21 mouse cellular contexts compared by ENCODE assay signal in genomic region chr5:144372885-144373284, GRCm38 (mm10). TPM values are rescaled to one million over a fixed set of nuclear protein-coding genes. Genes with fewer than 3 reads are reported as not detected.
DNase-seq lines count a peak whose midpoint lies in the region; ATAC-seq and TF ChIP-seq lines count a peak whose summit lies in the region.
"Had no signal": no experiment of that assay in that cellular context is flagged by ENCODE, and none has a peak within 500 bp of the region (broad histone marks: within the 10 kb centered on the region; RNA-seq: fewer than 3 reads in every experiment).

No protein-coding gene starts in this region.

- ATAC-seq in liver, embryonic 15.5 days (ENCODE audit: insufficient read depth) = no peak
- no peak for ATAC-seq in liver, embryonic 12.5 days
- ATAC-seq: forebrain, postnatal 0 days; midbrain, embryonic 13.5 days; Patski had no signal

- H3K9ac ChIP-seq in liver, embryonic 15.5 days = no peak overlapping the region
- no peak overlapping the region for H3K9ac ChIP-seq in liver, embryonic 12.5 days
- H3K9ac ChIP-seq: embryonic facial prominence, embryonic 12.5 days; forebrain, postnatal 0 days; heart, embryonic 13.5 days; hindbrain, embryonic 15.5 days; lung, embryonic 14.5 days; midbrain, embryonic 13.5 days had no signal

- H3K36me3 ChIP-seq in heart, embryonic 10.5 days = no peaks in the 10 kb centered on the region
- H3K36me3 ChIP-seq in liver, embryonic 15.5 days (replicated peaks) = no peaks in the 10 kb centered on the region
- no peaks in the 10 kb centered on the region for H3K36me3 ChIP-seq in liver, embryonic 12.5 days
- H3K36me3 ChIP-seq: embryonic facial prominence, embryonic 12.5 days; heart, embryonic 13.5 days; hindbrain, embryonic 15.5 days; midbrain, embryonic 13.5 days had no signal

- DNase-seq in heart, adult 9 months (ENCODE audit: low spot score in 2 of 2) = peak; percentile 30 to 35
- no peak for DNase-seq in heart, embryonic 10.5 days (ENCODE audit: low spot score)
- peak; percentile 27 for DNase-seq in lung, adult 2 months
- peak; percentile 72 for DNase-seq in lung, postnatal 36 days
- DNase-seq in ovary, postnatal 14 days (ENCODE audit: low spot score) = no peak
- no peak for DNase-seq in Muller cell, postnatal 12 days (ENCODE audit: inconsistent ontology term)
- DNase-seq: cerebellum, adult 11-12 months; cerebellum, postnatal 10 days; forebrain, postnatal 0 days; gastrocnemius, postnatal 25 days; kidney, postnatal 4 days; left cerebral cortex, postnatal 4 days; lung, embryonic 14.5 days had no signal

- H3K27me3 ChIP-seq in heart, embryonic 10.5 days (ENCODE audit: insufficient read depth, poor library complexity, severe bottlenecking) = no peaks in the 10 kb centered on the region
- H3K27me3 ChIP-seq in liver, embryonic 15.5 days = no peaks in the 10 kb centered on the region
- no peaks in the 10 kb centered on the region for H3K27me3 ChIP-seq in liver, embryonic 12.5 days (replicated peaks)
- H3K27me3 ChIP-seq: embryonic facial prominence, embryonic 12.5 days; heart, embryonic 13.5 days; hindbrain, embryonic 15.5 days; midbrain, embryonic 13.5 days; Patski had no signal

- WGBS in heart, embryonic 10.5 days = 88% methylated on average over 2 of the region's 2 CpGs
- 55% methylated on average over 2 of the region's 2 CpGs for WGBS in liver, embryonic 15.5 days (ENCODE audit: insufficient replicate concordance)
- WGBS in liver, embryonic 12.5 days (ENCODE audit: insufficient replicate concordance) = 63% methylated on average over 2 of the region's 2 CpGs
- 50% methylated on average over 2 of the region's 2 CpGs for WGBS in lung, adult 2 months

- no peak for TF ChIP-seq POLR2A in lung, adult 2 months (IDR thresholded peaks at IDR 0.05; ENCODE audit: borderline replicate concordance, extremely low read depth, low read depth, low read length)

- H3K4me2 ChIP-seq in liver, embryonic 15.5 days = no peak overlapping the region
- H3K4me2 ChIP-seq in liver, embryonic 12.5 days = no peak overlapping the region
- H3K4me2 ChIP-seq: embryonic facial prominence, embryonic 12.5 days; heart, embryonic 13.5 days; hindbrain, embryonic 15.5 days; lung, embryonic 14.5 days; midbrain, embryonic 13.5 days had no signal

- 0 out of 2 replicates have a peak, but pooled peaks cover 4% of the 10 kb centered on the region for H3K9me3 ChIP-seq in heart, embryonic 10.5 days
- H3K9me3 ChIP-seq in liver, embryonic 15.5 days (replicated peaks) = no peaks in the 10 kb centered on the region
- H3K9me3 ChIP-seq in liver, embryonic 12.5 days (replicated peaks) = 0 out of 2 replicates have a peak, but pooled peaks cover 6% of the 10 kb centered on the region
- H3K9me3 ChIP-seq: embryonic facial prominence, embryonic 12.5 days; hindbrain, embryonic 15.5 days; midbrain, embryonic 13.5 days had no signal

- H3K4me3 ChIP-seq in heart, embryonic 10.5 days = no peak overlapping the region
- no peak overlapping the region for H3K4me3 ChIP-seq in liver, embryonic 15.5 days (replicated peaks)
- no peak overlapping the region for H3K4me3 ChIP-seq in liver, embryonic 12.5 days
- no peak overlapping the region for H3K4me3 ChIP-seq in lung, adult 2 months (replicated peaks; ENCODE audit: extremely low read depth, low read depth, low read length)
- H3K4me3 ChIP-seq: embryonic facial prominence, embryonic 12.5 days; heart, embryonic 13.5 days; hindbrain, embryonic 15.5 days; megakaryocyte, embryonic 14.5 days; midbrain, embryonic 13.5 days had no signal

- no peak for TF ChIP-seq CTCF in lung, adult 2 months (IDR thresholded peaks at IDR 0.05; ENCODE audit: insufficient read depth, low read length)

- peaks cover 8% of the 10 kb centered on the region for H3K4me1 ChIP-seq in heart, embryonic 10.5 days
- peaks cover 8% of the 10 kb centered on the region; the same call in 1 of the 2 replicates for H3K4me1 ChIP-seq in liver, embryonic 15.5 days (replicated peaks)
- H3K4me1 ChIP-seq in liver, embryonic 12.5 days = no peaks in the 10 kb centered on the region
- peaks cover 2% of the 10 kb centered on the region; the same call in 1 of the 2 replicates for H3K4me1 ChIP-seq in lung, adult 2 months (ENCODE audit: control insufficient read depth, insufficient read depth, low read length)
- H3K4me1 ChIP-seq: hindbrain, embryonic 15.5 days; megakaryocyte, embryonic 14.5 days; midbrain, embryonic 13.5 days had no signal

- no peak overlapping the region for H3K27ac ChIP-seq in heart, embryonic 10.5 days
- 0 out of 2 replicates have a peak overlapping the region, but pooled peaks have one; percentile 66 for H3K27ac ChIP-seq in liver, embryonic 15.5 days (replicated peaks)
- H3K27ac ChIP-seq in liver, embryonic 12.5 days = no peak overlapping the region
- H3K27ac ChIP-seq: embryonic facial prominence, embryonic 12.5 days; heart, embryonic 13.5 days; hindbrain, embryonic 15.5 days; midbrain, embryonic 13.5 days had no signal

RNA-seq across cellular contexts. Expression of gene Baiap2l1, which starts 15.0 kb away (rescaled TPM):
- polyA plus RNA-seq in heart, embryonic 10.5 days (2016; fragmentation: Nextera tagmentation; extraction: Ambion mirVana) = 9.4 and 10.9 TPM in 2 replicates
- polyA plus RNA-seq in liver, embryonic 15.5 days (2015; fragmentation: Nextera tagmentation; extraction: Ambion mirVana) = 6.9 and 8.0 TPM in 2 replicates
- polyA plus RNA-seq in liver, embryonic 12.5 days (2016; fragmentation: Nextera tagmentation; extraction: Ambion mirVana) = 4.6 and 5.4 TPM in 2 replicates
- polyA plus RNA-seq in lung, adult 2 months (2012; rRNA removed) = 20.4 and 22.6 TPM in 2 replicates

Comparison
In these comparisons a context has a peak if more than half of its experiments do, and no peak if none do; other contexts are left out.
1. DNase-seq: peak in heart, adult 9 months (2 of 2), lung, adult 2 months (single experiment) and lung, postnatal 36 days (single experiment); none in heart, embryonic 10.5 days (single experiment), ovary, postnatal 14 days (single experiment) and Muller cell, postnatal 12 days (single experiment).